In genomic region chr10:128547361-128548032, GRCm38 (mm10) we compare ENCODE assay signal across 8 mouse cellular contexts. TPM values are rescaled to one million over a fixed set of nuclear protein-coding genes. Genes with fewer than 3 reads are reported as not detected.
A peak's percentile ranks its signal among the peaks of the same experiment; 100 is the strongest.
DNase-seq lines count a peak whose midpoint lies in the region; ATAC-seq and TF ChIP-seq lines count a peak whose summit lies in the region.

TSS of gene Zc3h10 (minus strand) at chr10:128547774.

- WGBS in forebrain, embryonic 12.5 days, result under 1% methylated on average over 46 of the region's 50 CpGs
- WGBS in heart, postnatal 0 days, result under 1% methylated on average over 39 of the region's 50 CpGs
- WGBS in large intestine, adult 2 months, result under 1% methylated on average over 50 of the region's 50 CpGs
- WGBS in liver, postnatal 0 days (ENCODE audit: insufficient replicate concordance), result under 1% methylated on average over 48 of the region's 50 CpGs
- under 1% methylated on average over 46 of the region's 50 CpGs for WGBS in neural tube, embryonic 14.5 days

- H3K27ac ChIP-seq in forebrain, embryonic 12.5 days, result peak within 1 kb of the TSS; percentile 95
- H3K27ac ChIP-seq in heart, postnatal 0 days (ENCODE audit: low read depth), result peak within 1 kb of the TSS; percentile 94
- peak within 1 kb of the TSS; percentile 92 for H3K27ac ChIP-seq in liver, postnatal 0 days (ENCODE audit: low read depth)
- H3K27ac ChIP-seq in neural tube, embryonic 14.5 days (ENCODE audit: low read depth, low read length), result peak within 1 kb of the TSS; percentile 96

- H3K4me1 ChIP-seq in E14TG2a.4 (replicated peaks; ENCODE audit: low read depth, low read length), result peaks cover 48% of the 10 kb centered on the region
- H3K4me1 ChIP-seq in forebrain, embryonic 12.5 days, result peaks cover 25% of the 10 kb centered on the region
- H3K4me1 ChIP-seq in heart, postnatal 0 days (ENCODE audit: control insufficient read depth, insufficient read depth), result peaks cover 5% of the 10 kb centered on the region; the same call in 1 of the 2 replicates
- peaks cover 9% of the 10 kb centered on the region for H3K4me1 ChIP-seq in liver, postnatal 0 days (ENCODE audit: insufficient read depth)
- peaks cover 10% of the 10 kb centered on the region for H3K4me1 ChIP-seq in neural tube, embryonic 14.5 days (ENCODE audit: control insufficient read depth, insufficient read depth, low read length)

- peak within 1 kb of the TSS; percentile 94 for H3K4me3 ChIP-seq in E14TG2a.4 (replicated peaks; ENCODE audit: low read length)
- peak within 1 kb of the TSS; percentile 76 for H3K4me3 ChIP-seq in forebrain, embryonic 12.5 days (replicated peaks)
- peak within 1 kb of the TSS; percentile 72 for H3K4me3 ChIP-seq in heart, postnatal 0 days (ENCODE audit: low read depth, low read length)
- H3K4me3 ChIP-seq in liver, postnatal 0 days (ENCODE audit: low read depth, low read length), result peak within 1 kb of the TSS; percentile 90
- peak within 1 kb of the TSS; percentile 71 for H3K4me3 ChIP-seq in neural tube, embryonic 14.5 days (ENCODE audit: low read depth, low read length)

- peak; percentile 91 for ATAC-seq in forebrain, embryonic 12.5 days (ENCODE audit: low FRiP score)
- peak; percentile 86 for ATAC-seq in heart, postnatal 0 days (ENCODE audit: insufficient read depth, low read depth)
- ATAC-seq in liver, postnatal 0 days, result peak; percentile 86
- ATAC-seq in neural tube, embryonic 14.5 days (ENCODE audit: low read depth), result peak; percentile 92

- H3K9ac ChIP-seq in forebrain, embryonic 12.5 days, result peak within 1 kb of the TSS; percentile 92
- H3K9ac ChIP-seq in heart, postnatal 0 days (replicated peaks; ENCODE audit: low read depth, low read length), result peak within 1 kb of the TSS; percentile 92
- peak within 1 kb of the TSS; percentile 84 for H3K9ac ChIP-seq in liver, postnatal 0 days (replicated peaks)
- peak within 1 kb of the TSS; percentile 73 for H3K9ac ChIP-seq in neural tube, embryonic 14.5 days (replicated peaks; ENCODE audit: low read depth, low read length)

- H3K9me3 ChIP-seq in E14TG2a.4 (ENCODE audit: low read length), result no peaks in the 10 kb centered on the region
- H3K9me3 ChIP-seq in forebrain, embryonic 12.5 days, result no peaks in the 10 kb centered on the region
- H3K9me3 ChIP-seq in heart, postnatal 0 days (replicated peaks; ENCODE audit: control insufficient read depth, low read length), result no peaks in the 10 kb centered on the region
- no peaks in the 10 kb centered on the region for H3K9me3 ChIP-seq in liver, postnatal 0 days (ENCODE audit: low read length)
- H3K9me3 ChIP-seq in neural tube, embryonic 14.5 days (ENCODE audit: control insufficient read depth, low read length), result no peaks in the 10 kb centered on the region

- no peak for TF ChIP-seq CTCF in E14TG2a.4 (conservative IDR thresholded peaks at IDR 0.05; ENCODE audit: low read length)
- peak; percentile 57 for TF ChIP-seq CTCF in heart, postnatal 0 days (IDR thresholded peaks at IDR 0.05; ENCODE audit: low read depth)
- peak; percentile 83 for TF ChIP-seq CTCF in liver, postnatal 0 days (IDR thresholded peaks at IDR 0.05; ENCODE audit: low read depth)

- peak; percentile 96 for DNase-seq in c-Kit-positive CD71-positive TER-119-positive erythroid progenitor cells, embryonic 14.5 days (ENCODE audit: low spot score)
- DNase-seq in heart, postnatal 0 days (ENCODE audit: low spot score), result peak; percentile 99
- DNase-seq in large intestine, adult 2 months (ENCODE audit: low read depth, low spot score), result peak; percentile 95
- peak; percentile 93 for DNase-seq in liver, postnatal 0 days
- DNase-seq in testis, postnatal 10 days (ENCODE audit: low spot score), result peak; percentile 91

- no peaks in the 10 kb centered on the region for H3K27me3 ChIP-seq in E14TG2a.4 (ENCODE audit: insufficient read depth, low read length)
- H3K27me3 ChIP-seq in forebrain, embryonic 12.5 days, result no peaks in the 10 kb centered on the region
- H3K27me3 ChIP-seq in heart, postnatal 0 days (ENCODE audit: control insufficient read depth, insufficient read depth, low read length), result no peaks in the 10 kb centered on the region
- H3K27me3 ChIP-seq in liver, postnatal 0 days (ENCODE audit: insufficient read depth, low read length), result no peaks in the 10 kb centered on the region
- no peaks in the 10 kb centered on the region for H3K27me3 ChIP-seq in neural tube, embryonic 14.5 days (ENCODE audit: control insufficient read depth, insufficient read depth, low read length)

- TF ChIP-seq EP300 in heart, postnatal 0 days (IDR thresholded peaks at IDR 0.05; ENCODE audit: low read depth), result peak; percentile 86
- TF ChIP-seq EP300 in liver, postnatal 0 days (IDR thresholded peaks at IDR 0.05; ENCODE audit: low read depth), result peak; percentile 79

- peaks cover 46% of the 10 kb centered on the region for H3K36me3 ChIP-seq in E14TG2a.4 (ENCODE audit: insufficient read depth, low read length)
- H3K36me3 ChIP-seq in forebrain, embryonic 12.5 days (replicated peaks), result peaks cover 34% of the 10 kb centered on the region
- peaks cover 32% of the 10 kb centered on the region for H3K36me3 ChIP-seq in heart, postnatal 0 days (replicated peaks; ENCODE audit: control insufficient read depth, insufficient read depth, low read length)
- H3K36me3 ChIP-seq in liver, postnatal 0 days (replicated peaks; ENCODE audit: insufficient read depth, low read length), result peaks cover 24% of the 10 kb centered on the region
- peaks cover 23% of the 10 kb centered on the region for H3K36me3 ChIP-seq in neural tube, embryonic 14.5 days (ENCODE audit: control insufficient read depth, insufficient read depth, low read length)

- peak within 1 kb of the TSS; percentile 80 for H3K4me2 ChIP-seq in forebrain, embryonic 12.5 days
- peak within 1 kb of the TSS; percentile 82 for H3K4me2 ChIP-seq in heart, postnatal 0 days (ENCODE audit: low read depth, low read length)
- H3K4me2 ChIP-seq in liver, postnatal 0 days (ENCODE audit: low read depth, low read length), result peak within 1 kb of the TSS; percentile 91
- peak within 1 kb of the TSS; percentile 84 for H3K4me2 ChIP-seq in neural tube, embryonic 14.5 days (ENCODE audit: low read depth, low read length)

RNA-seq across cellular contexts. Expression of gene Zc3h10, which starts in this region (rescaled TPM):
- 19.9 and 20.5 TPM in 2 replicates for polyA plus RNA-seq in forebrain, embryonic 12.5 days (2016; fragmentation: Nextera tagmentation; extraction: Ambion mirVana)
- total RNA-seq in heart, postnatal 0 days (2014; rRNA removed; ENCODE audit: low replicate concordance), result 13.8 and 24.4 TPM in 2 replicates
- polyA plus RNA-seq in heart, postnatal 0 days (2015; fragmentation: Nextera tagmentation; extraction: Ambion mirVana), result 6.1 and 8.1 TPM in 2 replicates
- 10.7 and 12.2 TPM in 2 replicates for polyA plus RNA-seq in large intestine, adult 2 months (2012; rRNA removed)
- polyA plus RNA-seq in liver, postnatal 0 days (2015; fragmentation: Nextera tagmentation; extraction: Ambion mirVana), result 5.0 and 5.4 TPM in 2 replicates
- polyA plus RNA-seq in neural tube, embryonic 14.5 days (2014; fragmentation: Nextera tagmentation; extraction: Ambion mirVana), result 11.7 and 18.1 TPM in 2 replicates

Comparison
In these comparisons a context has a peak if more than half of its experiments do, and no peak if none do; other contexts are left out.
1. Peak in every context shown above with its lines: DNase-seq, ATAC-seq, H3K4me3 ChIP-seq and H3K27ac ChIP-seq.